Mouse (Mus musculus): ENCODE data around the gene Tmem252. TPM values are rescaled to one million over a fixed set of nuclear protein-coding genes. Genes with fewer than 3 reads are reported as not detected.

Tmem252 gene
- total and polyA plus RNA-seq, 3 experiments = 0.05 TPM; not detected in 2

- no peaks in the 10 kb centered on the region for H3K4me1 ChIP-seq (ENCODE audit: insufficient read depth, low read depth, low read length)
- no peak for DNase-seq (ENCODE audit: low spot score)
- no peaks in the 10 kb centered on the region for H3K9me3 ChIP-seq (replicated peaks)
- no peak overlapping the region for H3K4me3 ChIP-seq (ENCODE audit: low read depth, low read length)
- H3K36me3 ChIP-seq (replicated peaks) = no peaks in the 10 kb centered on the region
- no peak for TF ChIP-seq GATA2 (IDR thresholded peaks at IDR 0.05; ENCODE audit: borderline replicate concordance, low read depth, low read length)
- TF ChIP-seq GATA1 (IDR thresholded peaks at IDR 0.05; ENCODE audit: borderline replicate concordance, low read length) = no peak
- no peak for TF ChIP-seq POLR2AphosphoS5 (IDR thresholded peaks at IDR 0.05; ENCODE audit: insufficient replicate concordance, low read depth, low read length)
- no peak for TF ChIP-seq CTCF (IDR thresholded peaks at IDR 0.05; ENCODE audit: low read depth, low read length)
- TF ChIP-seq TAL1 (conservative IDR thresholded peaks at IDR 0.05; ENCODE audit: low read depth, low read length) = no peak
- H3K27me3 ChIP-seq (ENCODE audit: insufficient read depth, low read length) = no peaks in the 10 kb centered on the region
- no peak for ATAC-seq (ENCODE audit: extremely low read depth, insufficient number of reproducible peaks, low FRiP score, poor library complexity, severe bottlenecking)
Observed at GRCm38 (mm10) chr19:24724362-24724761, 50.6 kb downstream of the Tmem252 start.

DNA sequence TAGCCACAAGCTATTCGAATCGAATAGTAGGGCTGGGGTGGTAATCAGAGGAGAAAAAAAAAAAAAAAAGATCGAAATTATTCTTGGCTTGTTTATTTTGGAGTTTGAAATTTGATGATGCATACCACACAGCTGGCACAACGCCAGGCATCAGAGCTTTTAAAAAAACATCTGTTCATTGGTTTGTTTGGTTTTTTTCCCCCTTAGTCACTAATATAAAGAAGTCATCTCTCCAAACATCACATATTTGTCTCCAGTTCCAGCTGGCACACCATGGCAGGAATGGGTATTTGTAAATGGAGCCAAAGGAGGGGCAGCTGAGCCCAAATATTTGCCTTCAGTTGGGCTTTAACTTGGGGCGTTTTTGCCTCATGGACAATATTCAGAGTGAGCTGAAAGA is 56.9 kb downstream of the Tmem252 start:
- Histone ChIP-seq H3K4me1 (ENCODE audit: insufficient read depth, low read depth, low read length) (no peaks in the 10 kb centered on the region), H3K4me3 (ENCODE audit: low read depth, low read length) (no peak overlapping the region), H3K9me3 (replicated peaks) (no peaks in the 10 kb centered on the region), H3K36me3 (replicated peaks) (no peaks in the 10 kb centered on the region), H3K27me3 (ENCODE audit: insufficient read depth, low read length) (no peaks in the 10 kb centered on the region)
- ATAC-seq (ENCODE audit: extremely low read depth, insufficient number of reproducible peaks, low FRiP score, poor library complexity, severe bottlenecking) (no peak), DNase-seq (ENCODE audit: low spot score) (no peak)
- TF ChIP-seq GATA1 (IDR thresholded peaks at IDR 0.05; ENCODE audit: borderline replicate concordance, low read length) (no peak), TAL1 (conservative IDR thresholded peaks at IDR 0.05; ENCODE audit: low read depth, low read length) (no peak), POLR2AphosphoS5 (IDR thresholded peaks at IDR 0.05; ENCODE audit: insufficient replicate concordance, low read depth, low read length) (no peak), GATA2 (IDR thresholded peaks at IDR 0.05; ENCODE audit: borderline replicate concordance, low read depth, low read length) (no peak), CTCF (IDR thresholded peaks at IDR 0.05; ENCODE audit: low read depth, low read length) (no peak)

Other genes starting within 250 kb of the Tmem252 start
- gene Fam122a, start 196.7 kb upstream of the Tmem252 start, total RNA-seq (2014; fragmentation: Nextera tagmentation) = 44.8 and 68.7 TPM in 2 replicates
- 5.0 and 5.2 TPM in 2 replicates for gene Fam122a, start 196.7 kb upstream of the Tmem252 start, total RNA-seq (2017)
- 14.2 and 18.9 TPM in 2 replicates for gene Fam122a, start 196.7 kb upstream of the Tmem252 start, polyA plus RNA-seq (2012)
- 66.4 and 69.3 TPM in 2 replicates for gene Pip5k1b, start 118.1 kb upstream of the Tmem252 start, total RNA-seq (2014; fragmentation: Nextera tagmentation)
- gene Pip5k1b, start 118.1 kb upstream of the Tmem252 start, total RNA-seq (2017) = 20.4 and 23.6 TPM in 2 replicates
- 11.1 and 12.7 TPM in 2 replicates for gene Pip5k1b, start 118.1 kb upstream of the Tmem252 start, polyA plus RNA-seq (2012)
- not detected in 2 replicates for gene Pgm5, start 187.8 kb downstream of the Tmem252 start, total RNA-seq (2014; fragmentation: Nextera tagmentation)
- gene Pgm5, start 187.8 kb downstream of the Tmem252 start, total RNA-seq (2017) = 0.16 and 0.29 TPM in 2 replicates
- not detected in 2 replicates for gene Pgm5, start 187.8 kb downstream of the Tmem252 start, polyA plus RNA-seq (2012)
- 67.5 and 91.0 TPM in 2 replicates for gene Gm10053, start 201.7 kb downstream of the Tmem252 start, total RNA-seq (2014; fragmentation: Nextera tagmentation)
- 118 and 156 TPM in 2 replicates for gene Gm10053, start 201.7 kb downstream of the Tmem252 start, total RNA-seq (2017)
- gene Gm10053, start 201.7 kb downstream of the Tmem252 start, polyA plus RNA-seq (2012) = 0.11 TPM in 1 of 2 replicates, not detected in the other
- gene Foxd4, start 227.2 kb downstream of the Tmem252 start, total RNA-seq (2014; fragmentation: Nextera tagmentation) = not detected in 2 replicates
- not detected in 2 replicates for gene Foxd4, start 227.2 kb downstream of the Tmem252 start, total RNA-seq (2017)
- 0.03 TPM in 1 of 2 replicates, not detected in the other for gene Foxd4, start 227.2 kb downstream of the Tmem252 start, polyA plus RNA-seq (2012)